Mouse (Mus musculus) ES-Bruce4 (cell line): Measurements from ENCODE around the gene Cfap70. TPM values are rescaled to one million over a fixed set of nuclear protein-coding genes. Genes with fewer than 3 reads are reported as not detected.

Experiments used
- H3K27ac ChIP-seq: 2 replicates; pipeline ENCODE4 v1.5.1; 2012; ENCODE audit warnings: low read length, inconsistent platforms; ENCODE audit not compliant: insufficient read depth
- H3K27me3 ChIP-seq: 2 replicates; pipeline ENCODE4 v1.6.1; 2012; ENCODE audit warnings: mild to moderate bottlenecking, low read length, inconsistent platforms; ENCODE audit not compliant: control insufficient read depth, poor library complexity, insufficient read depth, severe bottlenecking
- H3K36me3 ChIP-seq: 2 replicates; pipeline ENCODE4 v1.6.1; 2012; ENCODE audit warnings: inconsistent platforms, mild to moderate bottlenecking, low read length, moderate library complexity; ENCODE audit not compliant: control insufficient read depth, poor library complexity, insufficient read depth, severe bottlenecking
- H3K4me1 ChIP-seq: one replicate; pipeline ENCODE4 v1.8.1; 2011; ENCODE audit warnings: low read length; ENCODE audit not compliant: control insufficient read depth, insufficient read depth
- H3K4me3 ChIP-seq: 2 replicates; pipeline ENCODE4 v1.5.1; 2011; ENCODE audit warnings: low read depth, mild to moderate bottlenecking, low read length
- H3K9ac ChIP-seq: 2 replicates; pipeline ENCODE4 v1.6.1; 2012; ENCODE audit warnings: low read depth, mild to moderate bottlenecking, inconsistent platforms; ENCODE audit not compliant: poor library complexity, severe bottlenecking
- H3K9me3 ChIP-seq: replicated peaks from 2 replicates; pipeline ENCODE4 v1.6.1; 2012; ENCODE audit warnings: mild to moderate bottlenecking, low read length, inconsistent platforms; ENCODE audit not compliant: control insufficient read depth, poor library complexity, insufficient read depth, severe bottlenecking
- CTCF ChIP-seq: IDR thresholded peaks from one replicate; pipeline ENCODE4 v1.8.1; 2011; ENCODE audit warnings: low read depth, low read length
- EP300 ChIP-seq: IDR thresholded peaks from 2 replicates; pipeline ENCODE4 v1.6.1; 2011; ENCODE audit warnings: low read depth, low read length; ENCODE audit not compliant: insufficient read depth
- POLR2A ChIP-seq: IDR thresholded peaks from one replicate; pipeline ENCODE4 v1.8.1; 2011; ENCODE audit warnings: low read length; ENCODE audit not compliant: insufficient read depth
- polyA plus RNA-seq: library from polyadenylated mRNA; stranded (reverse); fragments of >200 nt; gene quantifications from 2 replicates; pipeline ENCODE4 v1.2.4, GENCODE M21; 2011; ENCODE audit warnings: low read depth; ENCODE audit not compliant: missing spikeins, insufficient read depth, insufficient read length

The Cfap70 gene
- polyA plus RNA-seq, 1 experiment: 2.1 TPM

DNA sequence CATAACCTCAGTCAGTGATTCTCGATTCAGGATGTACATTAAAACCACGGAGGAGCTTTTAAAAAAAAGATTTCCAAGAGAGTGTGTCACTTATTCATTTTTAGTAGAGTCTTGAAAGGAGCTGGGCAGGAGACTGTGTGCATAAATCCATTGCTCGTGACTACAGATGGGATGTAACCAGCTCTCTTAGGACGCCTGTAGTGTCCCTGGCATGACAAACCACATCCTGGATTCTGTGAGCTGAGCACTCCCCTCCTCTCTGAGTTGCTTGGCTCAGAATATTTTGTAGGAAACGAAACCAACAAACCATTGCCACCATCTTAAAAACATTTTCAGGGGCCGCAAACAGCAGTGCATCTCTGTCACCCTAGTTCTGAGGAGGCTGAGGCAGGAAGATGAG is 15.1 kb downstream of the Cfap70 start:
- Histone ChIP-seq H3K9me3 (no peaks in the 10 kb centered on the region), H3K36me3 (no peaks in the 10 kb centered on the region), H3K27me3 (no peaks in the 10 kb centered on the region), H3K4me3 (no peak overlapping the region), H3K9ac (no peak overlapping the region), H3K4me1 (no peaks in the 10 kb centered on the region), H3K27ac (no peak overlapping the region)
- TF ChIP-seq EP300: no peak
- TF ChIP-seq POLR2A: no peak

DNA sequence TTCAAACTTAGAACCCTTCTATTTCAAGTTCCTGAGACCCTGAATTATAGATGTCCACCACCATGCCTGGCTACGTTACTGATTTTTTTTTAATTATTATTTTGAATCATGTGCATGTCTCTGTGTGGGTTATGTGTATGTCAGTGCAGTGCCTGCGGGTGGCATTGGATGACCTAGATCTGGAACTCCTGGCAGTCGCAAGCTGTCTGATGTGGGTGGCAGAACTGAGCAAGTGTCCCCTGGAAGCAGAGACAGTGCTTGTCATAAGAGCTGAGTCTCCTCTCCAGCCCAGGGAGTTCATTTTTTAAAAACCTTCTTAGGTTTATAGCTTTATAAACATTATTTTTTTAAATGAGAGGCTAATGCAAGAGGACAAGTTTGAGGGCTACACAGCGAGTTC is 19.6 kb downstream of the Cfap70 start:
- Histone ChIP-seq H3K4me1 (no peaks in the 10 kb centered on the region), H3K9ac (no peak overlapping the region), H3K27ac (no peak overlapping the region), H3K4me3 (no peak overlapping the region), H3K36me3 (no peaks in the 10 kb centered on the region), H3K27me3 (no peaks in the 10 kb centered on the region), H3K9me3 (no peaks in the 10 kb centered on the region)
- no peak for TF ChIP-seq CTCF
- TF ChIP-seq EP300: no peak
- TF ChIP-seq POLR2A: no peak

DNA sequence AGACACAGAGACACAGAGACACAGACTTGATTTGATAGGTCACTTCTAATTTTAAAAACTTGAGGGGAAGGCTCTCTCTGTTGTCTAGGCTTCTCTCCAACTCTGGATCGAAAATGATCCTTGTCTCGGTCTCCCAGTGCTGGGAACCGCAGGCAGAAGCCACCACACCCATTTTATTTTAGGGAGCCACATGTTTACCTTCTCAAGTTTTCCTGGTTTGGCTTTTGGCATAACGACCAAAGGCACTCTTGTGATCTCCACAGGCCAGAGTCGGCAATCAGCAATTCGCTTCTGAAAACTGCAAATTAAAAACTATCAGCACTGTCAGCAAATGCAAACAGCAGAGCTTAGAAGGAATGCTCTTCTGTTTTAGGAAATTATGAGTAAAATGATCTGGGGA is 20.3 kb downstream of the Cfap70 start:
- H3K4me3 ChIP-seq: no peak overlapping the region
- H3K9me3 ChIP-seq: no peaks in the 10 kb centered on the region
- no peak overlapping the region for H3K27ac ChIP-seq
- H3K27me3 ChIP-seq: no peaks in the 10 kb centered on the region
- H3K9ac ChIP-seq: no peak overlapping the region
- TF ChIP-seq POLR2A: no peak
- H3K4me1 ChIP-seq: no peaks in the 10 kb centered on the region
- H3K36me3 ChIP-seq: no peaks in the 10 kb centered on the region

DNA sequence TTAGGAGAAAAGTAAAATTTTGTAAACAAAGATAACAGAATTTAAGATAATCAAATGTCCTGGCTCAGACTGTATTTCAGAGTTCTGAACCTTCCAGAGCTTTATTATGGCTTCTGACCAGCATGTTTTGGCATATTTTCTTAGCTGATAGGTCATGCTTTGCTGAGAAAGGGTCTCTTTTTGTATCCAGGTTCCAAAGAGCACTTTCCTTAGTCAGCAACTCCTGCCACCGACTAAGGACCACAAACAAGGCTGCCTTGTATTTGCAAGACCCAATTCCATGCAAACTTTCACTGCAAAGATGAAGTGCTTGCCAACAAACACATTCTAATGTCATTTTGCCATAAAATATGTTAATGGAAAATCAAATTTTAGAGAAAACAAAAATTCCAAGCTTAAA is 22.2 kb downstream of the Cfap70 start:
- Histone ChIP-seq H3K27ac (no peak overlapping the region), H3K4me1 (no peaks in the 10 kb centered on the region), H3K36me3 (no peaks in the 10 kb centered on the region), H3K9ac (no peak overlapping the region), H3K4me3 (no peak overlapping the region), H3K27me3 (no peaks in the 10 kb centered on the region), H3K9me3 (no peaks in the 10 kb centered on the region)
- TF ChIP-seq CTCF (no peak), EP300 (no peak), POLR2A (no peak)

DNA sequence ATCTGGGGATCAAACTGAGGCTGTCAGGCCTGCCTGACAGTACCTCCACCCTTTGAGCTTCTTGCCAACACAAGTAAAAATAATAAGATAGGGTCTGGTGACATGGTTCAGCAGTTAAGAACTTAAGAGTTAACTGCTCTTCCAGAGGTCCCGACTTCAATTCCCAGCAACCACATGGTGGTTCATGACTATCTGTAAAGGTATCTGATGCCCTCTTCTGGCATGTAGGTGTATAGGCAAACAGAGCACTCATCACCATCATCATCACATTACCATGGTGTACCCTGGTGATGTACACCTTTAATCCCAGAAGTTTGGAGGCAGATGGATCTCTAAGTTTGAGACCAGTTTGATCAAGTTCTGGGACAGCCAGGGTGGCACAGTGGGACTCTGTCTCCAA is 23.4 kb downstream of the Cfap70 start:
- Histone ChIP-seq H3K36me3 (no peaks in the 10 kb centered on the region), H3K4me3 (no peak overlapping the region), H3K27me3 (no peaks in the 10 kb centered on the region), H3K9me3 (no peaks in the 10 kb centered on the region), H3K27ac (no peak overlapping the region), H3K4me1 (no peaks in the 10 kb centered on the region), H3K9ac (no peak overlapping the region)
- no peak for TF ChIP-seq EP300
- peak; percentile 0 for TF ChIP-seq CTCF

DNA sequence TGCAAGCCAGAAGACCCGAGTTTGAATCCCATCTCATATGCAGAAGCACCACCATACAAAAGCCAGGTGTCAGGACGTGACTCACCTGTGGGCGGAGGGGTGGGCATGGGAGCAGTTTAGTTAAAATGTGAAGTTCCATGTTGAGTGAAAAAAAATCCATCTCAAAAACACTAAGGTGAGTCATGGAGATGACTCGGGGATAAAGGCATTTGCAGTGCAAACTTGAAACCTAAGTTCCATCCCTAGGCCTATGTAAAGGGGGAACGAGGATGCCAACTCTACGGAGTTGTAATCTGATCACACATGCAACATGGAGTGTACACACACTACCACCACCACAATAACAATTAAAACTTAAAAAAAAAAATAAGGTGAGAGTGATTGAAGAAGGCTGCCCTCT is 29.0 kb downstream of the Cfap70 start:
- H3K27ac ChIP-seq: no peak overlapping the region
- H3K27me3 ChIP-seq: no peaks in the 10 kb centered on the region
- H3K4me3 ChIP-seq: no peak overlapping the region
- no peak for TF ChIP-seq CTCF
- TF ChIP-seq EP300: no peak
- no peak for TF ChIP-seq POLR2A
- H3K36me3 ChIP-seq: no peaks in the 10 kb centered on the region
- no peaks in the 10 kb centered on the region for H3K9me3 ChIP-seq
- H3K9ac ChIP-seq: no peak overlapping the region
- H3K4me1 ChIP-seq: no peaks in the 10 kb centered on the region

DNA sequence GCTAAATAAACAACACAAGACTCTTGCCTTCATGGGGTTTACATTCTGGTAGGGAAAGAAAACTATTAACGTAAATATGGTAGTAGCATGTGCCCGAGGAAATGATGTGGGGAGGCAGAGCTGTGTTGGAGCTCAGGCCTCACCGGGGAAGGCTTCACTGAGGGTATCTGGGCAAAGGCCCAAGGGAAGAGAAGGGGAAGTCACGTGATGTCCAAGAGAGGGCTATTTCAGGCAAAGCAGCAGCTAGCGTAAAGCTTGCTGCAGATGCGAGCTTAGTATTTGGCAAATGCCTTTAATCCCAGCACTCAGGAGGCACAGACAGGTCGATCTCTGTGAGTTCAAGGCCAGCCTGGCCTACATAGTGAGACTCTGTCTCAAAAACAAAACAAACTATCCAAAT is 29.8 kb downstream of the Cfap70 start:
- Histone ChIP-seq H3K9ac (no peak overlapping the region), H3K27me3 (no peaks in the 10 kb centered on the region), H3K4me1 (no peaks in the 10 kb centered on the region), H3K36me3 (no peaks in the 10 kb centered on the region), H3K27ac (no peak overlapping the region), H3K4me3 (no peak overlapping the region), H3K9me3 (no peaks in the 10 kb centered on the region)
- TF ChIP-seq CTCF (no peak), EP300 (no peak), POLR2A (no peak)
